Mouse (Mus musculus) embryo, embryonic 11 days (tissue): ENCODE results near the gene Gm10945.

Experiments
- DNase-seq: peaks from one replicate; pipeline ENCODE4 v3.0.0-alpha.2; 2015

Gm10945 gene

GRCm38 (mm10) chr10:6761287-6761811 lies at the start of gene Gm10945:
Gene Gm10945 (minus strand): TSS chr10:6761761.
- no peak for DNase-seq

GRCm38 (mm10) chr10:6790226-6790625 lies 28.7 kb upstream of the Gm10945 start:
- no peak for DNase-seq

- DNase-seq, result peak; percentile 77
These were observed 27.1 kb upstream of the Gm10945 start for GRCm38 (mm10) chr10:6788517-6789237.

- no peak for DNase-seq
These were observed 3.4 kb downstream of the Gm10945 start, which contains the start of gene Oprm1 for GRCm38 (mm10) chr10:6758206-6758605. Gene Oprm1 (plus strand): TSS chr10:6758506.

- no peak for DNase-seq
These were observed 8.2 kb downstream of the Gm10945 start for GRCm38 (mm10) chr10:6753375-6753774.

GRCm38 (mm10) chr10:6728469-6728868 lies 33.1 kb downstream of the Gm10945 start:
- DNase-seq, result no peak

- no peak for DNase-seq
These were observed 37.8 kb downstream of the Gm10945 start for GRCm38 (mm10) chr10:6723765-6724164.

- no peak for DNase-seq
These were observed 44.2 kb downstream of the Gm10945 start for GRCm38 (mm10) chr10:6717181-6717948.

GRCm38 (mm10) chr10:6705226-6705885 lies 56.2 kb downstream of the Gm10945 start:
- no peak for DNase-seq

- peak; percentile 61 for DNase-seq
These were observed 67.2 kb downstream of the Gm10945 start for GRCm38 (mm10) chr10:6694218-6694850.
